Mouse (Mus musculus) embryonic stem cell, embryonic (primary cell): ENCODE measurements at regions not wholly inside any gene's neighbourhood (a gene's known extent, or its start where the extent isn't known, plus 50 kb on each side); places are given as distances from the start of the nearest gene placed in this dataset.
"Not testable (repeated sequence)": the region's sequence is repeated elsewhere in the genome, so short reads cannot be mapped to it uniquely, and the experiment has no call there.

Source experiments
- CTCF ChIA-PET, 4 experiments: fragments of 300-600 bp in 2 of 4; fragments of 350-600 bp in 2 of 4; sonication (Branson Sonifier 250); formaldehyde crosslinking; loops; one replicate each; lab custom pipeline; 2022; ENCODE audit warnings: inconsistent platforms in 2 of 4; lab: Charles Lee
- POLR2A ChIA-PET, 4 experiments: fragments of 300-600 bp in 2 of 4; fragments of 350-600 bp in 2 of 4; sonication (Branson Sonifier 250); formaldehyde crosslinking; loops; one replicate each; lab custom pipeline; 2022; ENCODE audit warnings: antibody characterized with exemption in 4 of 4, inconsistent platforms in 1 of 4; lab: Charles Lee

GRCm38 (mm10) chr3:113105979-113106378 lies 152.7 kb downstream of the Amy2a5 start:
- ChIA-PET CTCF (no interaction called here), POLR2A (no interaction called here)

DNA sequence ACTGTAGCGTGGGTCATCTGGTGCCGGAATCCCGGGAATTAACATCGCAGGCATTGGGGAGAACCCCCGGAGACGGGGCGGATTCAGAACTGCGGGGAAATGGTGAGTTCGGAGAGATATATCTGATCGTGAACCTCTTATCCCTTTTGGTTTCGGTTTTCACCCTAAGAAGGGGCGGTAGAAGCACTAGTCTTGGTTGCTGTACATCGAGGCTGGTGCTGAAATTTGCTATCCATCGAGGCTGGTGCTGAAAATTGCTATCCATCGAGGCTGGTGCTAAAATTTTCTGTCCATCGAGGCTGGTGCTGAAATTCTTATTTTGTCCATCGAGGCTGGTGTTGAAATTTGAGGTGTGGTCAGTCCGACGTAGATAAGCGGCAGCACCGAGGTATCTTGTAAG lies 167.8 kb downstream of the Amy2a5 start:
- POLR2A ChIA-PET, CTCF ChIA-PET: not testable (repeated sequence)

DNA sequence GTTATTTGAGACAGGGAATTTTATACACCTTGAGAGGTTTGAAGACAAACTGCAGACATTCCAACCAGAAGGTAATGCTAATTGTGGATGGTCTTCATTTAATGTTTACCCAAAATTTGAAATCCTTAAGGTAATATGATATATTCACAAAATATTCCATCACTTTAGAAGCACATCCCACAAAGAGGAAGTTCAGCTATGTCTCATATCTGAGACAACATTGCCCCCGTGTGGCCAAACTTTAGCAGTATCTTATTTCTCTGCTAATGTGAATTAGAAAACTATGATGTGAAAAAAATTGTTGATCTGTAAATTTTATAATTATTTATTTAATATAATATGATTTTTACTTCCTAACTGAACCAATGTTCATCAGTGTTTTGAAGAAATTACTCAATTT lies 177.9 kb downstream of the Amy2a5 start:
- CTCF ChIA-PET = interaction anchor here in 1 of 4 experiments (0.5 kb wide), 1 partner anchor 1280 kb away, joined by 3 read pairs; no protein-coding TSS in a partner anchor
- POLR2A ChIA-PET = no interaction called here
